Mouse (Mus musculus): ENCODE results near the gene Epdr1.
"Not testable (repeated sequence)": the region's sequence is repeated elsewhere in the genome, so short reads cannot be mapped to it uniquely, and the experiment has no call there.

Gene Epdr1

GRCm38 (mm10) chr13:19603719-19604118 is 16.0 kb downstream of the Epdr1 start:
- peak; percentile 5 to 18 for DNase-seq

- DNase-seq = no peak
These were observed 17.2 kb downstream of the Epdr1 start for GRCm38 (mm10) chr13:19602531-19602930.

GRCm38 (mm10) chr13:19599242-19599641 is 20.5 kb downstream of the Epdr1 start:
- DNase-seq = no peak

GRCm38 (mm10) chr13:19595141-19595540 is 24.6 kb downstream of the Epdr1 start:
- DNase-seq = no peak

- DNase-seq = no peak
These were observed 28.5 kb downstream of the Epdr1 start for GRCm38 (mm10) chr13:19590996-19591759.

GRCm38 (mm10) chr13:19575947-19576346 is 43.8 kb downstream of the Epdr1 start:
- DNase-seq = no peak

- DNase-seq = not testable (repeated sequence)
These were observed 45.0 kb downstream of the Epdr1 start for GRCm38 (mm10) chr13:19574723-19575122.

GRCm38 (mm10) chr13:19570166-19570565 is 49.6 kb downstream of the Epdr1 start:
- not testable (repeated sequence) for DNase-seq

GRCm38 (mm10) chr13:19562510-19562909 is 57.2 kb downstream of the Epdr1 start:
- no peak for DNase-seq

- DNase-seq = no peak
These were observed 64.3 kb downstream of the Epdr1 start for GRCm38 (mm10) chr13:19555391-19555790.
